Mouse (Mus musculus) heart, embryonic 12.5 days (tissue): ENCODE measurements around the gene 1500009C09Rik. TPM values are rescaled to one million over a fixed set of nuclear protein-coding genes. Genes with fewer than 3 reads are reported as not detected.

Source experiments
- ATAC-seq: fragments of 200-750 bp; cut with Nextera tagmentation; 2 replicates; pipeline ENCODE4 v1.8.0; 2017; ENCODE audit warnings: moderate TSS enrichment, moderate library complexity; ENCODE audit not compliant: insufficient number of reproducible peaks, low FRiP score
- H3K27ac ChIP-seq: fragments of 300-500 bp; sonication (generic); 2 replicates; pipeline ENCODE4 v1.5.1; 2016; ENCODE audit warnings: mild to moderate bottlenecking, moderate library complexity; ENCODE audit not compliant: poor library complexity, severe bottlenecking
- H3K27me3 ChIP-seq: fragments of 300-500 bp; sonication (generic); replicated peaks from 2 replicates; pipeline ENCODE4 v1.6.1; 2016; ENCODE audit warnings: mild to moderate bottlenecking, moderate library complexity
- H3K36me3 ChIP-seq: fragments of 300-500 bp; sonication (generic); 2 replicates; pipeline ENCODE4 v1.6.1; 2016; ENCODE audit warnings: mild to moderate bottlenecking, moderate library complexity
- H3K4me1 ChIP-seq: fragments of 300-500 bp; sonication (generic); replicated peaks from 2 replicates; pipeline ENCODE4 v1.6.1; 2016; ENCODE audit warnings: mild to moderate bottlenecking
- H3K4me2 ChIP-seq: fragments of 300-500 bp; sonication (generic); 2 replicates; pipeline ENCODE4 v1.6.1; 2016; ENCODE audit warnings: mild to moderate bottlenecking, moderate library complexity
- H3K4me3 ChIP-seq: fragments of 300-500 bp; sonication (generic); 2 replicates; pipeline ENCODE4 v1.5.1; 2016; ENCODE audit warnings: mild to moderate bottlenecking
- H3K9ac ChIP-seq: fragments of 300-500 bp; sonication (generic); 2 replicates; pipeline ENCODE4 v1.6.1; 2016; ENCODE audit warnings: mild to moderate bottlenecking, moderate library complexity
- H3K9me3 ChIP-seq: fragments of 300-500 bp; sonication (generic); replicated peaks from 2 replicates; pipeline ENCODE4 v1.6.1; 2016; ENCODE audit warnings: mild to moderate bottlenecking, moderate library complexity
- WGBS: fragments of 180-500 bp; shearing (Covaris S2); methylation state at CpG from one replicate; pipeline ENCODE4 v1.1.7; 2016; 5-methylcytosine and 5-hydroxymethylcytosine counted together
- polyA plus RNA-seq: library from polyadenylated mRNA; unstranded; fragments of >200 nt; fragmentation: Nextera tagmentation; extraction: Ambion mirVana; gene quantifications from 2 replicates; pipeline ENCODE4 v1.2.1, GENCODE M21; 2016

1500009C09Rik gene
- polyA plus RNA-seq, 1 experiment from 2014 or later: not detected

GRCm38 (mm10) chr15:82211281-82211680 is 40.9 kb upstream of the 1500009C09Rik start:
- no peak for ATAC-seq
- H3K4me1 ChIP-seq: peaks cover 47% of the 10 kb centered on the region
- H3K9me3 ChIP-seq: no peaks in the 10 kb centered on the region
- no peak overlapping the region for H3K27ac ChIP-seq
- no peaks in the 10 kb centered on the region for H3K36me3 ChIP-seq
- no peak overlapping the region for H3K9ac ChIP-seq
- peak overlapping the region; percentile 42 for H3K4me3 ChIP-seq
- 4% methylated on average over 11 of the region's 11 CpGs for WGBS
- peaks cover 99% of the 10 kb centered on the region for H3K27me3 ChIP-seq
- H3K4me2 ChIP-seq: peak overlapping the region; percentile 84

- Histone ChIP-seq H3K4me2 (peak overlapping the region; percentile 84), H3K4me1 (peaks cover 47% of the 10 kb centered on the region), H3K4me3 (peak overlapping the region; percentile 42), H3K9me3 (no peaks in the 10 kb centered on the region), H3K27ac (no peak overlapping the region), H3K36me3 (no peaks in the 10 kb centered on the region), H3K27me3 (peaks cover 99% of the 10 kb centered on the region), H3K9ac (peak overlapping the region; percentile 42; the same call in 1 of the 2 replicates)
- 1% methylated on average over 104 of the region's 112 CpGs for WGBS
- no peak for ATAC-seq
Measured at GRCm38 (mm10) chr15:82211911-82212751, 40.1 kb upstream of the 1500009C09Rik start.

GRCm38 (mm10) chr15:82212752-82213063 is 39.5 kb upstream of the 1500009C09Rik start, which contains the start of gene Shisa8:
Gene Shisa8, minus strand, starts transcription at chr15:82212815.
- H3K4me3 ChIP-seq: peak within 1 kb of the TSS; percentile 42
- H3K4me2 ChIP-seq: peak within 1 kb of the TSS; percentile 84
- ATAC-seq: no peak
- H3K9me3 ChIP-seq: no peaks in the 10 kb centered on the region
- H3K9ac ChIP-seq: peak within 1 kb of the TSS; percentile 42; the same call in 1 of the 2 replicates
- H3K27ac ChIP-seq: no peak within 1 kb of the TSS
- peaks cover 97% of the 10 kb centered on the region for H3K27me3 ChIP-seq
- 0% methylated on average over 26 of the region's 34 CpGs for WGBS
- H3K4me1 ChIP-seq: peaks cover 44% of the 10 kb centered on the region
- no peaks in the 10 kb centered on the region for H3K36me3 ChIP-seq

GRCm38 (mm10) chr15:82213222-82213621 is 39.0 kb upstream of the 1500009C09Rik start:
- Histone ChIP-seq H3K27me3 (peaks cover 97% of the 10 kb centered on the region), H3K4me3 (peak overlapping the region; percentile 42; the same call in 1 of the 2 replicates)
- no peak for ATAC-seq

GRCm38 (mm10) chr15:82215332-82216046 is 36.7 kb upstream of the 1500009C09Rik start:
- WGBS: 34% methylated on average over 11 of the region's 11 CpGs
- Histone ChIP-seq H3K4me2 (no peak overlapping the region), H3K4me3 (no peak overlapping the region), H3K9me3 (no peaks in the 10 kb centered on the region), H3K36me3 (no peaks in the 10 kb centered on the region), H3K27me3 (peaks cover 92% of the 10 kb centered on the region), H3K27ac (no peak overlapping the region), H3K9ac (no peak overlapping the region), H3K4me1 (peaks cover 44% of the 10 kb centered on the region)
- ATAC-seq: no peak

More at GRCm38 (mm10) chr15:82213222-82213621, 39.0 kb upstream of the 1500009C09Rik start:
- no peaks in the 10 kb centered on the region for H3K9me3 ChIP-seq
- no peak overlapping the region; the same call in 1 of the 2 replicates for H3K4me2 ChIP-seq
- H3K4me1 ChIP-seq: peaks cover 44% of the 10 kb centered on the region
- H3K9ac ChIP-seq: no peak overlapping the region
- no peak overlapping the region for H3K27ac ChIP-seq
- no peaks in the 10 kb centered on the region for H3K36me3 ChIP-seq
- 14% methylated on average over 4 of the region's 4 CpGs for WGBS

- Histone ChIP-seq H3K4me3 (no peak overlapping the region), H3K4me2 (peak overlapping the region; percentile 24; the same call in 1 of the 2 replicates), H3K4me1 (peaks cover 43% of the 10 kb centered on the region), H3K9ac (0 out of 2 replicates have a peak overlapping the region, but pooled peaks have one; percentile 15), H3K9me3 (no peaks in the 10 kb centered on the region), H3K27ac (no peak overlapping the region), H3K36me3 (no peaks in the 10 kb centered on the region), H3K27me3 (peaks cover 92% of the 10 kb centered on the region)
- no peak for ATAC-seq
- WGBS: 42% methylated on average over 20 of the region's 20 CpGs
Measured at GRCm38 (mm10) chr15:82216142-82216827, 35.9 kb upstream of the 1500009C09Rik start.

GRCm38 (mm10) chr15:82217039-82217438 is 35.2 kb upstream of the 1500009C09Rik start:
- H3K36me3 ChIP-seq: no peaks in the 10 kb centered on the region
- no peak overlapping the region for H3K4me2 ChIP-seq
- no peak overlapping the region for H3K9ac ChIP-seq
- WGBS: 11% methylated on average over 7 of the region's 7 CpGs
- no peak for ATAC-seq
- no peak overlapping the region for H3K27ac ChIP-seq
- no peaks in the 10 kb centered on the region for H3K9me3 ChIP-seq
- H3K4me1 ChIP-seq: peaks cover 36% of the 10 kb centered on the region
- H3K27me3 ChIP-seq: peaks cover 91% of the 10 kb centered on the region
- H3K4me3 ChIP-seq: no peak overlapping the region

GRCm38 (mm10) chr15:82217980-82218379 is 34.2 kb upstream of the 1500009C09Rik start:
- Histone ChIP-seq H3K4me3 (no peak overlapping the region), H3K4me2 (no peak overlapping the region), H3K36me3 (no peaks in the 10 kb centered on the region), H3K27me3 (peaks cover 91% of the 10 kb centered on the region), H3K4me1 (peaks cover 28% of the 10 kb centered on the region), H3K9ac (no peak overlapping the region), H3K9me3 (no peaks in the 10 kb centered on the region), H3K27ac (no peak overlapping the region)
- ATAC-seq: no peak
- WGBS: 35% methylated on average over 9 of the region's 9 CpGs

GRCm38 (mm10) chr15:82218778-82219666 is 33.2 kb upstream of the 1500009C09Rik start:
- Histone ChIP-seq H3K4me2 (no peak overlapping the region), H3K36me3 (no peaks in the 10 kb centered on the region), H3K27me3 (peaks cover 91% of the 10 kb centered on the region), H3K4me1 (peaks cover 34% of the 10 kb centered on the region), H3K9me3 (no peaks in the 10 kb centered on the region), H3K27ac (no peak overlapping the region), H3K9ac (no peak overlapping the region), H3K4me3 (no peak overlapping the region)
- no peak for ATAC-seq
- 67% methylated on average over 26 of the region's 26 CpGs for WGBS

- Histone ChIP-seq H3K27me3 (peaks cover 91% of the 10 kb centered on the region), H3K9ac (no peak overlapping the region), H3K4me2 (no peak overlapping the region), H3K4me1 (peaks cover 40% of the 10 kb centered on the region), H3K27ac (no peak overlapping the region), H3K9me3 (no peaks in the 10 kb centered on the region), H3K4me3 (no peak overlapping the region), H3K36me3 (no peaks in the 10 kb centered on the region)
- no peak for ATAC-seq
- WGBS: 79% methylated on average over 11 of the region's 12 CpGs
Measured at GRCm38 (mm10) chr15:82220003-82220675, 32.1 kb upstream of the 1500009C09Rik start.
